Mouse (Mus musculus): ENCODE data around the gene Ifnar2. TPM values are rescaled to one million over a fixed set of nuclear protein-coding genes. Genes with fewer than 3 reads are reported as not detected.

The Ifnar2 gene
- polyA plus RNA-seq, 1 experiment from 2014 or later: 35.4 TPM

- no peaks in the 10 kb centered on the region for H3K27me3 ChIP-seq (ENCODE audit: control insufficient read depth, insufficient read depth, low read depth, low read length)
- no peaks in the 10 kb centered on the region for H3K9me3 ChIP-seq (replicated peaks; ENCODE audit: control insufficient read depth, low read length, poor library complexity, severe bottlenecking)
- H3K36me3 ChIP-seq (ENCODE audit: control insufficient read depth, insufficient read depth, low read length): 0 out of 2 replicates have a peak, but pooled peaks cover 2% of the 10 kb centered on the region
- no peak for ATAC-seq
- no peak overlapping the region for H3K4me2 ChIP-seq (ENCODE audit: low read length)
- no peak overlapping the region for H3K9ac ChIP-seq (ENCODE audit: low read depth, low read length)
- 48% methylated on average over 3 of the region's 3 CpGs for WGBS
- H3K4me1 ChIP-seq (ENCODE audit: control insufficient read depth, insufficient read depth, low read length): no peaks in the 10 kb centered on the region
- no peak overlapping the region for H3K4me3 ChIP-seq (ENCODE audit: low read depth, low read length)
- H3K27ac ChIP-seq (ENCODE audit: low read length): peak overlapping the region; percentile 38
Observed at GRCm38 (mm10) chr16:91379412-91379811, 6.8 kb downstream of the Ifnar2 start.

GRCm38 (mm10) chr16:91380151-91380550 is 7.6 kb downstream of the Ifnar2 start:
- Histone ChIP-seq H3K36me3 (ENCODE audit: control insufficient read depth, insufficient read depth, low read length) (peaks cover 6% of the 10 kb centered on the region; the same call in 1 of the 2 replicates), H3K9ac (ENCODE audit: low read depth, low read length) (no peak overlapping the region), H3K27me3 (ENCODE audit: control insufficient read depth, insufficient read depth, low read depth, low read length) (no peaks in the 10 kb centered on the region), H3K9me3 (replicated peaks; ENCODE audit: control insufficient read depth, low read length, poor library complexity, severe bottlenecking) (no peaks in the 10 kb centered on the region), H3K4me1 (ENCODE audit: control insufficient read depth, insufficient read depth, low read length) (no peaks in the 10 kb centered on the region), H3K27ac (ENCODE audit: low read length) (no peak overlapping the region), H3K4me3 (ENCODE audit: low read depth, low read length) (no peak overlapping the region), H3K4me2 (ENCODE audit: low read length) (no peak overlapping the region)
- ATAC-seq: no peak
- 89% methylated on average over 5 of the region's 5 CpGs for WGBS

- Histone ChIP-seq H3K36me3 (ENCODE audit: control insufficient read depth, insufficient read depth, low read length) (peaks cover 6% of the 10 kb centered on the region; the same call in 1 of the 2 replicates), H3K27me3 (ENCODE audit: control insufficient read depth, insufficient read depth, low read depth, low read length) (no peaks in the 10 kb centered on the region), H3K4me1 (ENCODE audit: control insufficient read depth, insufficient read depth, low read length) (no peaks in the 10 kb centered on the region), H3K9me3 (replicated peaks; ENCODE audit: control insufficient read depth, low read length, poor library complexity, severe bottlenecking) (no peaks in the 10 kb centered on the region), H3K4me2 (ENCODE audit: low read length) (no peak overlapping the region), H3K27ac (ENCODE audit: low read length) (no peak overlapping the region), H3K4me3 (ENCODE audit: low read depth, low read length) (no peak overlapping the region), H3K9ac (ENCODE audit: low read depth, low read length) (no peak overlapping the region)
- 89% methylated on average over 4 of the region's 4 CpGs for WGBS
- no peak for ATAC-seq
Observed at GRCm38 (mm10) chr16:91381606-91382005, 9.0 kb downstream of the Ifnar2 start.

DNA sequence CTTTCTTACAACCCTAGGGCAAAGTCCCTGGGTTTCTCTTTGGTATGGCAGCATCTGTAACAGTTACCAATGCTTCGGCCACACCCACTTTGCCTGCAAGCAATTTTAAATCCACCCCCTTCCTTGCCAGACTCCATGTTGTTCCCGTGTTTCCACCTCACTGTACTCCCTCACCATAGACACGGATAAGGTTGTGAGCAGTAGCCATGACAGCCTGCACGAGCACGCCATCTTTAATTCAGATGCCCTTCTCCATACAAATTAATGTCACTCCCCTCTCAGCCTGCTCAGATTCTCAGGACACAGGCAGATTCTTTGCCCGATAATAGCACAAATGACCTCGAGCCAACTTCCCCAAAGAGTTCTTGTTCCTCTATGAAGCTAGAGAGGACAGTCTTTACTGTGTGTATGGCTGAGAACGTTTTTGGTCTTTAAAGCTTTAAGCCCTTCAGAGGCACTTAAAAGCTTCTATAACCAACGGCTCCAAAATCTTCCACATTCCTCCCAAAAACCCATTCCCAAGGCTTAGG is 9.7 kb downstream of the Ifnar2 start:
- Histone ChIP-seq H3K4me2 (ENCODE audit: low read length) (no peak overlapping the region), H3K4me3 (ENCODE audit: low read depth, low read length) (no peak overlapping the region), H3K36me3 (ENCODE audit: control insufficient read depth, insufficient read depth, low read length) (peaks cover 6% of the 10 kb centered on the region; the same call in 1 of the 2 replicates), H3K9me3 (replicated peaks; ENCODE audit: control insufficient read depth, low read length, poor library complexity, severe bottlenecking) (no peaks in the 10 kb centered on the region), H3K9ac (ENCODE audit: low read depth, low read length) (no peak overlapping the region), H3K27me3 (ENCODE audit: control insufficient read depth, insufficient read depth, low read depth, low read length) (no peaks in the 10 kb centered on the region), H3K27ac (ENCODE audit: low read length) (no peak overlapping the region), H3K4me1 (ENCODE audit: control insufficient read depth, insufficient read depth, low read length) (no peaks in the 10 kb centered on the region)
- no peak for ATAC-seq
- WGBS: 91% methylated on average over 9 of the region's 9 CpGs

GRCm38 (mm10) chr16:91384221-91384620 is 11.6 kb downstream of the Ifnar2 start:
- 88% methylated on average over 4 of the region's 4 CpGs for WGBS
- peaks cover 15% of the 10 kb centered on the region for H3K36me3 ChIP-seq (ENCODE audit: control insufficient read depth, insufficient read depth, low read length)
- no peak for ATAC-seq
- H3K4me2 ChIP-seq (ENCODE audit: low read length): no peak overlapping the region
- H3K9me3 ChIP-seq (replicated peaks; ENCODE audit: control insufficient read depth, low read length, poor library complexity, severe bottlenecking): no peaks in the 10 kb centered on the region
- H3K27ac ChIP-seq (ENCODE audit: low read length): no peak overlapping the region
- no peak overlapping the region for H3K4me3 ChIP-seq (ENCODE audit: low read depth, low read length)
- no peaks in the 10 kb centered on the region for H3K27me3 ChIP-seq (ENCODE audit: control insufficient read depth, insufficient read depth, low read depth, low read length)
- H3K9ac ChIP-seq (ENCODE audit: low read depth, low read length): no peak overlapping the region
- H3K4me1 ChIP-seq (ENCODE audit: control insufficient read depth, insufficient read depth, low read length): no peaks in the 10 kb centered on the region

GRCm38 (mm10) chr16:91385621-91386020 is 13.0 kb downstream of the Ifnar2 start:
- Histone ChIP-seq H3K9me3 (replicated peaks; ENCODE audit: control insufficient read depth, low read length, poor library complexity, severe bottlenecking) (no peaks in the 10 kb centered on the region), H3K4me1 (ENCODE audit: control insufficient read depth, insufficient read depth, low read length) (no peaks in the 10 kb centered on the region), H3K27ac (ENCODE audit: low read length) (no peak overlapping the region), H3K36me3 (ENCODE audit: control insufficient read depth, insufficient read depth, low read length) (peaks cover 15% of the 10 kb centered on the region), H3K9ac (ENCODE audit: low read depth, low read length) (no peak overlapping the region), H3K4me3 (ENCODE audit: low read depth, low read length) (no peak overlapping the region), H3K27me3 (ENCODE audit: control insufficient read depth, insufficient read depth, low read depth, low read length) (no peaks in the 10 kb centered on the region), H3K4me2 (ENCODE audit: low read length) (no peak overlapping the region)
- 58% methylated on average over 10 of the region's 10 CpGs for WGBS
- ATAC-seq: no peak

DNA sequence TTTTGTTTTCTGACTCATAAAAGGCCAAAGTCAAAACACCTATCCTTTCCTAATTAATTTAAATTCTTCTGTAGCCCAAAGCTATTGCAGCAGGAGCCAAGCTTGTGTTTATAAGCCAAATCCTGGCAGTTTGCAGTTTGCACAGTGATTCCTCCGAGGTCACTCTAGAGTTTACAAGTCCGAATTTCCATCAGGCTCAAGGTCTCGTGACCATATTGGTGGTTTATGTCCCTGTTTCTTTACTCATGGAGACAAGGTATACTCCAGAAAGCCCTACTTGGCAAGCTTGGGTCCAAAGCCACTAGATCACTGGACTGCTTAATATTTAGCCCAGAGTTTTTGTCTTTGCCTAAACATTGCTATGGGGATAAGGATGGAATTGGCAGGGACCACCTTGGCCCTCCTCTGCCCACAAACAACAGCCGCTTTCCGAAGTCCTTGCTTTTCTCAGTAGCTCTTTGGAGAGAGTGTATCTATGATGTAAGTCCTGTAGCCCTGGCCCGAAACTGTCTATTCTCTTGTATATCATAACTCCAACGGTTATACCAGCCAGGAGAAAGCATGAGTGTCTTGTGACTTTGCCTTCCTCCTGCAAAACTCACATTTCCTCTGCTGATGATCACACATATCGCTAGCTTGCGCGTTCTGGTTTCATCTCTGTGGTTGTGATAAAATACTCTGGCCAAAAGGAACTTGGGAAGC is 14.0 kb downstream of the Ifnar2 start:
- ATAC-seq: no peak
- H3K4me2 ChIP-seq (ENCODE audit: low read length): no peak overlapping the region
- H3K27me3 ChIP-seq (ENCODE audit: control insufficient read depth, insufficient read depth, low read depth, low read length): no peaks in the 10 kb centered on the region
- H3K4me3 ChIP-seq (ENCODE audit: low read depth, low read length): no peak overlapping the region
- H3K27ac ChIP-seq (ENCODE audit: low read length): no peak overlapping the region
- no peaks in the 10 kb centered on the region for H3K4me1 ChIP-seq (ENCODE audit: control insufficient read depth, insufficient read depth, low read length)
- H3K36me3 ChIP-seq (ENCODE audit: control insufficient read depth, insufficient read depth, low read length): peaks cover 15% of the 10 kb centered on the region
- H3K9ac ChIP-seq (ENCODE audit: low read depth, low read length): no peak overlapping the region
- H3K9me3 ChIP-seq (replicated peaks; ENCODE audit: control insufficient read depth, low read length, poor library complexity, severe bottlenecking): no peaks in the 10 kb centered on the region
- WGBS: 93% methylated on average over 10 of the region's 10 CpGs

DNA sequence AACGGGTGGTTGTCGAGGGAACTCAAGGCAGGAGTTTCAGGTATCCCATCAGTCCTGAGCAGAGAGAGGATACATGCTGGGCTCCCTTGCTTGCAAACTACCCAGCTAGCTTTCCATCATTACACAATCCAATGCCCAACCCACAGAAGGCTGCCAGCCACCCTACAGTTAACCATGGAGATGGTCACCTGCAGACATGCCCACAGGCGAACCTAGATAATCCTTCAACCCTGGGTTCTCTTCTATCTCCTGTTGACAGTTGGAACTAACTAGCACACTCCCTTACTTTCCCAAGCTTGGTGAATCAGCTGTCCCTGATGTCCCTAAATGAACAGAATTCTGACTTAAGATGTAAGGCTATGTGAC is 14.5 kb downstream of the Ifnar2 start:
- Histone ChIP-seq H3K27me3 (ENCODE audit: control insufficient read depth, insufficient read depth, low read depth, low read length) (no peaks in the 10 kb centered on the region), H3K4me3 (ENCODE audit: low read depth, low read length) (no peak overlapping the region), H3K4me1 (ENCODE audit: control insufficient read depth, insufficient read depth, low read length) (no peaks in the 10 kb centered on the region), H3K36me3 (ENCODE audit: control insufficient read depth, insufficient read depth, low read length) (peaks cover 15% of the 10 kb centered on the region), H3K9ac (ENCODE audit: low read depth, low read length) (no peak overlapping the region), H3K4me2 (ENCODE audit: low read length) (no peak overlapping the region), H3K9me3 (replicated peaks; ENCODE audit: control insufficient read depth, low read length, poor library complexity, severe bottlenecking) (no peaks in the 10 kb centered on the region), H3K27ac (ENCODE audit: low read length) (no peak overlapping the region)
- no peak for ATAC-seq
- WGBS: 94% methylated on average over 3 of the region's 3 CpGs

- ATAC-seq: no peak
- H3K4me1 ChIP-seq (ENCODE audit: control insufficient read depth, insufficient read depth, low read length): no peaks in the 10 kb centered on the region
- no peak overlapping the region for H3K4me3 ChIP-seq (ENCODE audit: low read depth, low read length)
- peaks cover 22% of the 10 kb centered on the region for H3K36me3 ChIP-seq (ENCODE audit: control insufficient read depth, insufficient read depth, low read length)
- no peaks in the 10 kb centered on the region for H3K9me3 ChIP-seq (replicated peaks; ENCODE audit: control insufficient read depth, low read length, poor library complexity, severe bottlenecking)
- 92% methylated on average over 4 of the region's 4 CpGs for WGBS
- no peak overlapping the region for H3K4me2 ChIP-seq (ENCODE audit: low read length)
- no peak overlapping the region for H3K9ac ChIP-seq (ENCODE audit: low read depth, low read length)
- no peaks in the 10 kb centered on the region for H3K27me3 ChIP-seq (ENCODE audit: control insufficient read depth, insufficient read depth, low read depth, low read length)
- no peak overlapping the region for H3K27ac ChIP-seq (ENCODE audit: low read length)
Observed at GRCm38 (mm10) chr16:91390100-91390499, 17.5 kb downstream of the Ifnar2 start.

Measured in midbrain, embryonic 16.5 days (tissue).